Mouse (Mus musculus) CH12.LX (cell line): ENCODE data around the gene Rab4b. TPM values are rescaled to one million over a fixed set of nuclear protein-coding genes. Genes with fewer than 3 reads are reported as not detected.

Source experiments
- DNase-seq: peaks from one replicate; pipeline ENCODE4 v3.0.0-alpha.2; 2013; ENCODE audit errors: extremely low read depth
- H3K27ac ChIP-seq: 2 replicates; pipeline ENCODE4 v1.5.1; 2012; ENCODE audit warnings: low read depth, mild to moderate bottlenecking, control low read depth, moderate library complexity; ENCODE audit not compliant: insufficient read depth
- H3K27me3 ChIP-seq: replicated peaks from 2 replicates; pipeline ENCODE3; 2012; ENCODE audit warnings: inconsistent platforms
- H3K36me3 ChIP-seq, 2 experiments: replicated peaks in 1 of 2; 2 replicates each; pipeline versions ENCODE3 to v1.6.1; 2012; ENCODE audit warnings: inconsistent platforms in 1 of 2, low read length in 1 of 2, mild to moderate bottlenecking in 1 of 2, mixed read lengths in 1 of 2, moderate library complexity in 1 of 2; ENCODE audit not compliant: control insufficient read depth in 1 of 2, insufficient read depth in 1 of 2
- H3K4me1 ChIP-seq, 2 experiments: 2 replicates each; pipeline ENCODE4 v1.6.1; 2012; ENCODE audit warnings: inconsistent platforms in 1 of 2, moderate library complexity in 1 of 2; ENCODE audit not compliant: insufficient read depth in 2 of 2, control insufficient read depth in 1 of 2
- H3K4me2 ChIP-seq: 2 replicates; pipeline ENCODE4 v1.6.1; 2012; ENCODE audit warnings: low read depth, mild to moderate bottlenecking, control low read depth; ENCODE audit not compliant: poor library complexity, insufficient read depth, severe bottlenecking
- H3K4me3 ChIP-seq, 3 experiments: fragments of 150-350 bp in 1 of 3; sonication (generic) in 1 of 3; replicated peaks in 1 of 3; 2 replicates each; pipeline versions ENCODE3 to v1.5.1; 2011 to 2012; ENCODE audit warnings: low read depth in 2 of 3, low read length in 2 of 3, mild to moderate bottlenecking in 2 of 3, moderate library complexity in 2 of 3, control low read depth in 1 of 3, improper control_type of control experiment in 1 of 3, inconsistent platforms in 1 of 3, mixed read lengths in 1 of 3; ENCODE audit not compliant: poor library complexity in 1 of 3
- H3K79me2 ChIP-seq: replicated peaks from 2 replicates; pipeline ENCODE4 v1.6.1; 2012; ENCODE audit warnings: mild to moderate bottlenecking, moderate library complexity; ENCODE audit not compliant: control insufficient read depth, poor library complexity, insufficient read depth, severe bottlenecking; ENCODE audit errors: extremely low read depth
- H3K9ac ChIP-seq: 2 replicates; pipeline ENCODE4 v1.6.1; 2012; ENCODE audit warnings: low read depth, mild to moderate bottlenecking, control low read depth, moderate library complexity; ENCODE audit not compliant: insufficient read depth
- H3K9me3 ChIP-seq: replicated peaks from 2 replicates; pipeline ENCODE3; 2012; ENCODE audit warnings: low read length, inconsistent platforms, mixed read lengths
- BHLHE40 ChIP-seq: IDR thresholded peaks from 2 replicates; pipeline ENCODE4 v1.6.1; 2011; ENCODE audit warnings: mild to moderate bottlenecking, low read depth, low read length, improper control_type of control experiment
- CHD1 ChIP-seq: IDR thresholded peaks from 2 replicates; pipeline ENCODE4 v1.6.1; 2012; ENCODE audit warnings: low read depth, low read length, improper control_type of control experiment, inconsistent platforms
- CHD2 ChIP-seq: IDR thresholded peaks from 2 replicates; pipeline ENCODE4 v1.6.1; 2011; ENCODE audit warnings: low read length, improper control_type of control experiment
- EP300 ChIP-seq: IDR thresholded peaks from 2 replicates; pipeline ENCODE4 v1.6.1; 2011; ENCODE audit warnings: low read length, improper control_type of control experiment
- ETS1 ChIP-seq: conservative IDR thresholded peaks from 2 replicates; pipeline ENCODE4 v1.6.1; 2012; ENCODE audit warnings: low read depth, mild to moderate bottlenecking, inconsistent platforms, low read length, improper control_type of control experiment, moderate library complexity
- GABPA ChIP-seq: IDR thresholded peaks from 2 replicates; pipeline ENCODE4 v1.6.1; 2012; ENCODE audit warnings: low read depth, low read length, improper control_type of control experiment, inconsistent platforms; ENCODE audit not compliant: insufficient replicate concordance
- HCFC1 ChIP-seq: IDR thresholded peaks from 2 replicates; pipeline ENCODE4 v1.6.1; 2012; ENCODE audit warnings: low read depth, mild to moderate bottlenecking, inconsistent platforms, low read length, improper control_type of control experiment
- IRF4 ChIP-seq: IDR thresholded peaks from 2 replicates; pipeline ENCODE4 v1.6.1; 2014; ENCODE audit warnings: low read depth, mild to moderate bottlenecking, inconsistent platforms, low read length, improper control_type of control experiment
- JUN ChIP-seq: IDR thresholded peaks from 2 replicates; pipeline ENCODE4 v1.6.1; 2011; ENCODE audit warnings: low read depth, mild to moderate bottlenecking, low read length, improper control_type of control experiment, moderate library complexity; ENCODE audit not compliant: insufficient read depth
- MAZ ChIP-seq: IDR thresholded peaks from 2 replicates; pipeline ENCODE4 v1.6.1; 2012; ENCODE audit warnings: low read depth, mild to moderate bottlenecking, inconsistent platforms, low read length, improper control_type of control experiment, moderate library complexity
- MXI1 ChIP-seq: IDR thresholded peaks from 2 replicates; pipeline ENCODE4 v1.6.1; 2011; ENCODE audit warnings: mild to moderate bottlenecking, low read depth, low read length, improper control_type of control experiment
- MYC ChIP-seq: IDR thresholded peaks from 2 replicates; pipeline ENCODE4 v1.6.1; 2011; ENCODE audit warnings: low read depth, mild to moderate bottlenecking, improper control_type of control experiment, low read length
- NELFE ChIP-seq: IDR thresholded peaks from 2 replicates; pipeline ENCODE4 v1.6.1; 2011; ENCODE audit warnings: low read depth, low read length, improper control_type of control experiment
- NRF1 ChIP-seq: IDR thresholded peaks from 2 replicates; pipeline ENCODE4 v1.6.1; 2014; ENCODE audit warnings: low read depth, mild to moderate bottlenecking, inconsistent platforms, low read length, improper control_type of control experiment, moderate library complexity
- PAX5 ChIP-seq: IDR thresholded peaks from 2 replicates; pipeline ENCODE4 v1.6.1; 2012; ENCODE audit warnings: low read length, inconsistent platforms, mixed read lengths
- POLR2A ChIP-seq: IDR thresholded peaks from 2 replicates; pipeline ENCODE4 v1.6.1; 2011; ENCODE audit warnings: low read depth, mild to moderate bottlenecking, improper control_type of control experiment, low read length
- RAD21 ChIP-seq: IDR thresholded peaks from 2 replicates; pipeline ENCODE4 v1.6.1; 2011; ENCODE audit warnings: low read depth, mild to moderate bottlenecking, low read length, improper control_type of control experiment, moderate library complexity
- RCOR1 ChIP-seq: conservative IDR thresholded peaks from 2 replicates; pipeline ENCODE4 v1.6.1; 2012; ENCODE audit warnings: low read depth, mild to moderate bottlenecking, inconsistent platforms, low read length, improper control_type of control experiment
- SIN3A ChIP-seq: IDR thresholded peaks from 2 replicates; pipeline ENCODE4 v1.6.1; 2012; ENCODE audit warnings: low read length, improper control_type of control experiment, inconsistent platforms
- SMC3 ChIP-seq: IDR thresholded peaks from 2 replicates; pipeline ENCODE4 v1.6.1; 2011; ENCODE audit warnings: low read depth, low read length, improper control_type of control experiment
- TBP ChIP-seq: conservative IDR thresholded peaks from 2 replicates; pipeline ENCODE4 v1.6.1; 2011; ENCODE audit warnings: low read depth, low read length, improper control_type of control experiment
- USF2 ChIP-seq: conservative IDR thresholded peaks from 2 replicates; pipeline ENCODE4 v1.6.1; 2011; ENCODE audit warnings: low read depth, low read length, improper control_type of control experiment
- ZC3H11A ChIP-seq: IDR thresholded peaks from 2 replicates; pipeline ENCODE4 v1.6.1; 2012; ENCODE audit warnings: low read depth, mild to moderate bottlenecking, inconsistent platforms, low read length, improper control_type of control experiment
- ZMIZ1 ChIP-seq: IDR thresholded peaks from 2 replicates; pipeline ENCODE4 v1.6.1; 2012; ENCODE audit warnings: low read depth, mild to moderate bottlenecking, inconsistent platforms, low read length, improper control_type of control experiment
- dilution Hi-C: fragments of 300-500 bp; cut with MboI; formaldehyde crosslinking; loops from 2 replicates; pipeline ENCODE4 v1.14.3; 2020; ENCODE audit warnings: low sequenced_read_pairs; ENCODE audit not compliant: extremely low pct_unique_long_range_greater_than_20kb, extremely low pct_ligation_motif_present
- in situ Hi-C: fragments of 300-500 bp; cut with MboI; formaldehyde crosslinking; loops from 3 replicates; pipeline ENCODE4 v1.14.3; 2019; ENCODE audit warnings: low sequenced_read_pairs, low pct_ligation_motif_present, low pct_unique_long_range_greater_than_20kb, mixed read lengths
- polyA plus RNA-seq: library from polyadenylated mRNA; unstranded; fragments of >175 nt; gene quantifications from 2 replicates; pipeline ENCODE4 v1.2.1, GENCODE M21; 2012; ENCODE audit warnings: low read depth; ENCODE audit not compliant: insufficient read length
- total RNA-seq, 2 experiments: library from RNA; depleted of rRNA; stranded (reverse); fragments of 300-350 nt in 1 of 2; fragments of >200 nt in 1 of 2; gene quantifications; 2 replicates each; pipeline ENCODE4 v1.2.3; 2012 to 2014

Rab4b gene
- total and polyA plus RNA-seq, 3 experiments: 26.2 to 85.5 (median 39.4) TPM

- peaks cover 14% of the 10 kb centered on the region; the same call in 1 of the 2 replicates for H3K79me2 ChIP-seq
- peaks cover 24 to 62% of the 10 kb centered on the region in 2 experiments for H3K4me1 ChIP-seq
- no peak for DNase-seq
- TF ChIP-seq ETS1 (no peak), MAZ (no peak), BHLHE40 (no peak), ZMIZ1 (no peak), JUN (no peak), CHD1 (no peak), TBP (no peak), RCOR1 (no peak), POLR2A (no peak), PAX5 (no peak), ZC3H11A (no peak), HCFC1 (no peak), IRF4 (no peak), EP300 (no peak), RAD21 (no peak), SIN3A (no peak), USF2 (no peak), SMC3 (no peak), MXI1 (no peak)
- H3K9me3 ChIP-seq: no peaks in the 10 kb centered on the region
- peak overlapping the region; percentile 78 to 86 (median 81) for H3K4me3 ChIP-seq
- H3K9ac ChIP-seq: peak overlapping the region; percentile 66
- peak overlapping the region; percentile 20; the same call in 1 of the 2 replicates for H3K27ac ChIP-seq
- H3K4me2 ChIP-seq: peak overlapping the region; percentile 78
- dilution Hi-C loops: no loop called here
- peaks cover 0 to 18% of the 10 kb centered on the region in 2 experiments for H3K36me3 ChIP-seq
- H3K27me3 ChIP-seq: no peaks in the 10 kb centered on the region
- in situ Hi-C loops: loop anchor here (5.0 kb wide), 2 partner anchors 35 to 65 kb away; no protein-coding TSS in a partner anchor
Observed at GRCm38 (mm10) chr7:27227676-27228075, 49.0 kb upstream of the Rab4b start.

- H3K9ac ChIP-seq: peak overlapping the region; percentile 66
- peaks cover 0 to 22% of the 10 kb centered on the region in 2 experiments for H3K36me3 ChIP-seq
- peaks cover 24 to 63% of the 10 kb centered on the region in 2 experiments for H3K4me1 ChIP-seq
- H3K27me3 ChIP-seq: no peaks in the 10 kb centered on the region
- no peak for TF ChIP-seq NRF1
- TF ChIP-seq CHD2: no peak
- no peak for TF ChIP-seq TBP
- TF ChIP-seq HCFC1: no peak
- TF ChIP-seq MYC: no peak
- no peak for TF ChIP-seq NELFE
- no peak for TF ChIP-seq CHD1
- no peak for TF ChIP-seq GABPA
- no peak for DNase-seq
- H3K27ac ChIP-seq: no peak overlapping the region
- H3K4me2 ChIP-seq: peak overlapping the region; percentile 78
- peaks cover 14% of the 10 kb centered on the region; the same call in 1 of the 2 replicates for H3K79me2 ChIP-seq
- H3K4me3 ChIP-seq: peak overlapping the region; percentile 78 to 86 (median 81)
- dilution Hi-C loops (no loop called here), in situ Hi-C loops (loop anchor here (5.0 kb wide), 2 partner anchors 35 to 65 kb away; no protein-coding TSS in a partner anchor)
- H3K9me3 ChIP-seq: no peaks in the 10 kb centered on the region
Observed at GRCm38 (mm10) chr7:27227276-27227675, 48.6 kb upstream of the Rab4b start.
